Mouse (Mus musculus) myocyte (in vitro differentiated cells): Measurements from ENCODE around the gene Fam189a2. TPM values are rescaled to one million over a fixed set of nuclear protein-coding genes. Genes with fewer than 3 reads are reported as not detected.

Source experiments
- H3K27me3 ChIP-seq: one replicate; pipeline ENCODE4 v1.6.1; 2011; ENCODE audit not compliant: control insufficient read depth, insufficient read depth, insufficient read length
- H3K36me3 ChIP-seq: one replicate; pipeline ENCODE4 v1.6.1; 2011; ENCODE audit not compliant: control insufficient read depth, insufficient read depth
- H3K4me2 ChIP-seq: one replicate; pipeline ENCODE4 v1.6.1; 2011; ENCODE audit warnings: low read depth, control low read depth
- H3K4me3 ChIP-seq: one replicate; pipeline ENCODE4 v1.5.1; 2011; ENCODE audit warnings: mild to moderate bottlenecking, control low read depth, moderate library complexity
- H3K79me2 ChIP-seq: one replicate; pipeline ENCODE4 v1.6.1; 2011; ENCODE audit not compliant: control insufficient read depth, insufficient read depth
- H3ac ChIP-seq: one replicate; pipeline ENCODE4 v1.6.1; 2011; ENCODE audit not compliant: control insufficient read depth, insufficient read length
- CEBPB ChIP-seq: IDR thresholded peaks from 2 replicates; pipeline ENCODE4 v1.6.1; 2011; ENCODE audit warnings: mild to moderate bottlenecking, moderate library complexity; ENCODE audit not compliant: poor library complexity, insufficient read depth, severe bottlenecking
- E2F4 ChIP-seq: IDR thresholded peaks from one replicate; pipeline ENCODE4 v1.6.1; 2011; ENCODE audit warnings: mild to moderate bottlenecking, control low read depth, moderate library complexity; ENCODE audit not compliant: insufficient read depth
- MAX ChIP-seq: IDR thresholded peaks from one replicate; pipeline ENCODE4 v1.6.1; 2011; ENCODE audit warnings: low read depth, mild to moderate bottlenecking, control low read depth
- MYOD1 ChIP-seq, 3 experiments: IDR thresholded peaks; one replicate each; pipeline ENCODE4 v1.6.1; 2011; ENCODE audit warnings: control low read depth in 2 of 3, low read depth in 2 of 3, mild to moderate bottlenecking in 2 of 3, moderate library complexity in 1 of 3; ENCODE audit not compliant: insufficient read length in 2 of 3, control insufficient read depth in 1 of 3
- MYOG ChIP-seq, 3 experiments: IDR thresholded peaks; one replicate each; pipeline ENCODE4 v1.6.1; 2011; ENCODE audit warnings: control low read depth in 2 of 3, low read depth in 2 of 3, mild to moderate bottlenecking in 2 of 3; ENCODE audit not compliant: insufficient read length in 2 of 3, control insufficient read depth in 1 of 3, insufficient read depth in 1 of 3
- POLR2A ChIP-seq: IDR thresholded peaks from one replicate; pipeline ENCODE4 v1.6.1; 2011; ENCODE audit warnings: low read depth, mild to moderate bottlenecking, control low read depth, moderate library complexity; ENCODE audit not compliant: insufficient read length
- POLR2AphosphoS2 ChIP-seq: IDR thresholded peaks from one replicate; pipeline ENCODE4 v1.6.1; 2011; ENCODE audit warnings: low read depth, control low read depth; ENCODE audit not compliant: insufficient read length
- REST ChIP-seq: IDR thresholded peaks from one replicate; pipeline ENCODE4 v1.6.1; 2011; ENCODE audit warnings: mild to moderate bottlenecking, control low read depth, moderate library complexity; ENCODE audit not compliant: insufficient read depth, insufficient read length
- SRF ChIP-seq: IDR thresholded peaks from one replicate; pipeline ENCODE4 v1.6.1; 2011; ENCODE audit warnings: low read depth; ENCODE audit not compliant: control insufficient read depth, insufficient read length
- TCF12 ChIP-seq: IDR thresholded peaks from one replicate; pipeline ENCODE4 v1.6.1; 2011; ENCODE audit warnings: mild to moderate bottlenecking, control low read depth; ENCODE audit not compliant: poor library complexity, insufficient read depth, severe bottlenecking
- TCF3 ChIP-seq: IDR thresholded peaks from one replicate; pipeline ENCODE4 v1.6.1; 2011; ENCODE audit warnings: low read depth, control low read depth; ENCODE audit not compliant: insufficient read length
- USF1 ChIP-seq: IDR thresholded peaks from one replicate; pipeline ENCODE4 v1.6.1; 2011; ENCODE audit warnings: low read depth, mild to moderate bottlenecking, control low read depth, moderate library complexity
- polyA plus RNA-seq: library from polyadenylated mRNA; unstranded; fragments of >200 nt; fragmentation: generic; extraction: Trizol; gene quantifications from one replicate; pipeline ENCODE4 v1.2.1, GENCODE M21; 2012; ENCODE audit warnings: missing spikeins

The Fam189a2 gene
- polyA plus RNA-seq, 1 experiment: 1.9 TPM

GRCm38 (mm10) chr19:24054904-24055303 is 24.1 kb upstream of the Fam189a2 start:
- Histone ChIP-seq H3K4me3 (no peak overlapping the region), H3K27me3 (no peaks in the 10 kb centered on the region), H3ac (no peak overlapping the region), H3K4me2 (peak overlapping the region; percentile 21), H3K36me3 (no peaks in the 10 kb centered on the region), H3K79me2 (no peaks in the 10 kb centered on the region)
- TF ChIP-seq SRF (no peak), TCF3 (no peak), MAX (no peak), USF1 (no peak), TCF12 (no peak), CEBPB (no peak), MYOD1 (IDR thresholded peaks at IDR 0.05; ENCODE audit: control insufficient read depth in 1 of 3, insufficient read length in 2 of 3, low read depth in 2 of 3) (no peak), MYOG (IDR thresholded peaks at IDR 0.05; ENCODE audit: control insufficient read depth in 1 of 3, insufficient read depth in 1 of 3, insufficient read length in 2 of 3, low read depth in 2 of 3) (no peak), E2F4 (no peak), POLR2AphosphoS2 (no peak), REST (no peak), POLR2A (no peak)

GRCm38 (mm10) chr19:24054265-24054664 is 23.4 kb upstream of the Fam189a2 start:
- H3K79me2 ChIP-seq: no peaks in the 10 kb centered on the region
- no peak overlapping the region for H3K4me2 ChIP-seq
- TF ChIP-seq SRF (no peak), MYOG (IDR thresholded peaks at IDR 0.05; ENCODE audit: control insufficient read depth in 1 of 3, insufficient read depth in 1 of 3, insufficient read length in 2 of 3, low read depth in 2 of 3) (no peak), MAX (no peak), TCF3 (no peak), USF1 (no peak), POLR2AphosphoS2 (no peak), MYOD1 (IDR thresholded peaks at IDR 0.05; ENCODE audit: control insufficient read depth in 1 of 3, insufficient read length in 2 of 3, low read depth in 2 of 3) (no peak), POLR2A (no peak), TCF12 (no peak), E2F4 (no peak), REST (no peak), CEBPB (no peak)
- no peak overlapping the region for H3K4me3 ChIP-seq
- H3ac ChIP-seq: no peak overlapping the region
- H3K27me3 ChIP-seq: no peaks in the 10 kb centered on the region
- H3K36me3 ChIP-seq: no peaks in the 10 kb centered on the region

- Histone ChIP-seq H3K79me2 (no peaks in the 10 kb centered on the region), H3K36me3 (no peaks in the 10 kb centered on the region), H3K4me2 (no peak overlapping the region), H3K27me3 (no peaks in the 10 kb centered on the region), H3K4me3 (no peak overlapping the region), H3ac (no peak overlapping the region)
- TF ChIP-seq TCF12 (no peak), REST (no peak), SRF (no peak), CEBPB (no peak), POLR2AphosphoS2 (no peak), MYOG (IDR thresholded peaks at IDR 0.05; ENCODE audit: control insufficient read depth in 1 of 3, insufficient read depth in 1 of 3, insufficient read length in 2 of 3, low read depth in 2 of 3) (no peak), E2F4 (no peak), MYOD1 (IDR thresholded peaks at IDR 0.05; ENCODE audit: control insufficient read depth in 1 of 3, insufficient read length in 2 of 3, low read depth in 2 of 3) (no peak), TCF3 (no peak), POLR2A (no peak), USF1 (no peak), MAX (no peak)
Measured at GRCm38 (mm10) chr19:24050514-24050913, 19.7 kb upstream of the Fam189a2 start.

GRCm38 (mm10) chr19:24049329-24049728 is 18.5 kb upstream of the Fam189a2 start:
- H3K4me2 ChIP-seq: no peak overlapping the region
- H3K36me3 ChIP-seq: no peaks in the 10 kb centered on the region
- no peak overlapping the region for H3K4me3 ChIP-seq
- H3K27me3 ChIP-seq: no peaks in the 10 kb centered on the region
- no peak for TF ChIP-seq TCF12
- no peak overlapping the region for H3ac ChIP-seq
- no peaks in the 10 kb centered on the region for H3K79me2 ChIP-seq

GRCm38 (mm10) chr19:24046395-24046993 is 15.7 kb upstream of the Fam189a2 start:
- no peaks in the 10 kb centered on the region for H3K79me2 ChIP-seq
- no peak overlapping the region for H3K4me2 ChIP-seq
- TF ChIP-seq REST: no peak
- TF ChIP-seq CEBPB: no peak
- no peak for TF ChIP-seq MYOG (IDR thresholded peaks at IDR 0.05; ENCODE audit: control insufficient read depth in 1 of 3, insufficient read depth in 1 of 3, insufficient read length in 2 of 3, low read depth in 2 of 3)
- TF ChIP-seq SRF: no peak
- TF ChIP-seq MAX: no peak
- no peak for TF ChIP-seq TCF3
- TF ChIP-seq E2F4: no peak
- H3K27me3 ChIP-seq: no peaks in the 10 kb centered on the region
- H3K36me3 ChIP-seq: no peaks in the 10 kb centered on the region
- H3ac ChIP-seq: no peak overlapping the region
- no peak overlapping the region for H3K4me3 ChIP-seq
